ENCODE assay signal across 28 mouse cellular contexts in genomic region chr11:99614796-99615363, GRCm38 (mm10). TPM values are rescaled to one million over a fixed set of nuclear protein-coding genes. Genes with fewer than 3 reads are reported as not detected.
"Had no signal": no experiment of that assay in that cellular context is flagged by ENCODE, and none has a peak within 500 bp of the region (broad histone marks: within the 10 kb centered on the region; RNA-seq: fewer than 3 reads in every experiment).

Gene Krtap2-4, minus strand, starts transcription at chr11:99614846.

- H3K36me3 ChIP-seq: kidney, embryonic 15.5 days; limb, embryonic 12.5 days; limb, embryonic 15.5 days; liver, embryonic 12.5 days; liver, embryonic 15.5 days had no signal

- H3K27me3 ChIP-seq: kidney, embryonic 15.5 days; limb, embryonic 12.5 days; limb, embryonic 15.5 days; liver, embryonic 12.5 days; liver, embryonic 15.5 days had no signal

- ATAC-seq: liver, embryonic 12.5 days had no signal

- H3K4me1 ChIP-seq: kidney, embryonic 15.5 days; limb, embryonic 12.5 days; limb, embryonic 15.5 days; liver, embryonic 12.5 days; liver, embryonic 15.5 days had no signal

- DNase-seq: kidney, adult 8-10 months; kidney, postnatal 10 days; kidney, postnatal 36 days; lung, adult 2 months; lung, postnatal 14 days; lung, postnatal 4 days; midbrain, embryonic 14.5 days; right cerebral cortex, adult 18-20 months; right cerebral cortex, postnatal 14 days; right cerebral cortex, postnatal 4 days; thymus, postnatal 25 days had no signal

- H3K4me2 ChIP-seq: kidney, embryonic 15.5 days; limb, embryonic 12.5 days; limb, embryonic 15.5 days; liver, embryonic 12.5 days; liver, embryonic 15.5 days; midbrain, embryonic 11.5 days had no signal

- H3K4me3 ChIP-seq: kidney, embryonic 15.5 days; limb, embryonic 12.5 days; limb, embryonic 15.5 days; liver, embryonic 12.5 days; liver, embryonic 15.5 days had no signal

- H3K9ac ChIP-seq: kidney, embryonic 15.5 days; limb, embryonic 12.5 days; limb, embryonic 15.5 days; liver, embryonic 12.5 days; liver, embryonic 15.5 days had no signal

- H3K27ac ChIP-seq: kidney, embryonic 15.5 days; limb, embryonic 12.5 days; limb, embryonic 15.5 days; liver, embryonic 12.5 days; liver, embryonic 15.5 days had no signal

- H3K9me3 ChIP-seq: kidney, embryonic 15.5 days; limb, embryonic 12.5 days; limb, embryonic 15.5 days; liver, embryonic 12.5 days; liver, embryonic 15.5 days had no signal

RNA-seq across cellular contexts. Expression of gene Krtap2-4, which starts in this region (rescaled TPM):
- total RNA-seq: layer of hippocampus, adult 18-20 months; layer of hippocampus, postnatal 14 days; left cerebral cortex, postnatal 25 days; megakaryocyte progenitor cell, adult 5-6 weeks; megakaryocyte-erythroid progenitor cell, adult 5-6 weeks; midbrain, postnatal 0 days had no signal
- polyA plus RNA-seq: kidney, embryonic 15.5 days; limb, embryonic 12.5 days; limb, embryonic 15.5 days; liver, embryonic 12.5 days; liver, embryonic 15.5 days; lung, adult 2 months; lung, embryonic 16.5 days; midbrain, embryonic 11.5 days; midbrain, embryonic 14.5 days; midbrain, postnatal 0 days; neural tube, embryonic 11.5 days; neural tube, embryonic 14.5 days; stomach, embryonic 14.5 days; thymus, postnatal 0 days had no signal
